Mouse (Mus musculus) heart, adult 2 months (tissue): ENCODE data around the gene Spink4. TPM values are rescaled to one million over a fixed set of nuclear protein-coding genes. Genes with fewer than 3 reads are reported as not detected.
A peak's percentile ranks its signal among the peaks of the same experiment; 100 is the strongest.

Experiments used
- DNase-seq, 2 experiments: peaks; one replicate each; pipeline ENCODE4 v3.0.0; 2021
- H3K27ac ChIP-seq: fragments of 200-600 bp; 2 replicates; pipeline ENCODE4 v1.8.1; 2022
- H3K27me3 ChIP-seq: fragments of 200-500 bp; 2 replicates; pipeline ENCODE4 v1.6.1; 2012; ENCODE audit warnings: mild to moderate bottlenecking, low read length, inconsistent platforms, mixed read lengths; ENCODE audit not compliant: control insufficient read depth, insufficient read depth
- H3K36me3 ChIP-seq: fragments of 200-500 bp; 2 replicates; pipeline ENCODE4 v1.6.1; 2012; ENCODE audit warnings: low read length, inconsistent platforms; ENCODE audit not compliant: control insufficient read depth, insufficient read depth
- H3K4me1 ChIP-seq: fragments of 200-500 bp; 2 replicates; pipeline ENCODE4 v1.6.1; 2011; ENCODE audit warnings: low read length; ENCODE audit not compliant: control insufficient read depth, insufficient read depth
- H3K4me3 ChIP-seq: fragments of 200-600 bp; 2 replicates; pipeline ENCODE4 v1.8.1; 2022
- H3K79me2 ChIP-seq: fragments of 200-500 bp; replicated peaks from 2 replicates; pipeline ENCODE4 v1.6.1; 2012; ENCODE audit warnings: mild to moderate bottlenecking, inconsistent platforms, low read length, moderate library complexity, mixed read lengths; ENCODE audit not compliant: control insufficient read depth, insufficient read depth
- H3K9ac ChIP-seq: fragments of 200-500 bp; 2 replicates; pipeline ENCODE4 v1.6.1; 2012; ENCODE audit warnings: low read depth, mild to moderate bottlenecking, control low read depth, inconsistent platforms, low read length, mixed read lengths
- CTCF ChIP-seq: fragments of 200-600 bp; IDR thresholded peaks from 2 replicates; pipeline ENCODE4 v1.8.1; 2022; ENCODE audit warnings: antibody characterized with exemption, mild to moderate bottlenecking, moderate library complexity
- EP300 ChIP-seq: fragments of 200-500 bp; IDR thresholded peaks from 2 replicates; pipeline ENCODE4 v1.6.1; 2011; ENCODE audit warnings: low read depth, low read length, control low read depth; ENCODE audit not compliant: insufficient read depth
- POLR2A ChIP-seq: fragments of 200-500 bp; IDR thresholded peaks from 2 replicates; pipeline ENCODE4 v1.6.1; 2011; ENCODE audit warnings: mild to moderate bottlenecking, low read depth, low read length, control low read depth; ENCODE audit not compliant: insufficient read depth
- WGBS: fragments of 180-500 bp; shearing (Covaris S2); methylation state at CpG from one replicate; pipeline ENCODE4 v1.1.7; 2018; 5-methylcytosine and 5-hydroxymethylcytosine counted together
- intact Hi-C: fragments of 180-260 bp; cut with DNase I; formaldehyde crosslinking; loops from one replicate; pipeline ENCODE4 v1.15.1; 2025
- long read RNA-seq: library from polyadenylated mRNA; stranded (forward); transcript quantifications from one replicate; pipeline ENCODE4 v2.0.0, GENCODE M21; 2021
- polyA plus RNA-seq: library from polyadenylated mRNA; depleted of rRNA; stranded (reverse); fragments of >200 nt; gene quantifications from 2 replicates; pipeline ENCODE4 v1.2.3, GENCODE M21; 2012; rRNA removed
- total RNA-seq, 2 experiments: library from RNA; stranded (reverse); gene quantifications; 2 replicates each; pipeline ENCODE4 v1.2.3; 2021

Spink4 gene
- total RNA-seq = under 1 TPM in 1 of 2 experiments, not detected in 1; 0.68 TPM
- polyA plus RNA-seq = 1.7 and 3.6 TPM in 2 replicates
- long read RNA-seq, partial matches to known transcripts = 0 of 1 reads
- long read RNA-seq, other reads (novel, unspliced or antisense) = 0 of 1 reads

GRCm38 (mm10) chr4:40919785-40920184 is at the start of gene Spink4:
TSS of gene Spink4 (plus strand) at chr4:40920052.
- peak in 1 of 2 experiments; percentile 41 for DNase-seq
- H3K9ac ChIP-seq = no peak within 1 kb of the TSS
- WGBS = 16% methylated on average over 3 of the region's 3 CpGs

GRCm38 (mm10) chr4:40870206-40870605 is 49.6 kb upstream of the Spink4 start:
- WGBS = 79% methylated on average over 4 of the region's 4 CpGs
- H3K4me3 ChIP-seq = no peak overlapping the region

More at GRCm38 (mm10) chr4:40919785-40920184, at the start of gene Spink4:
- Histone ChIP-seq H3K27me3 (no peaks in the 10 kb centered on the region), H3K36me3 (no peaks in the 10 kb centered on the region), H3K27ac (no peak within 1 kb of the TSS), H3K4me3 (no peak within 1 kb of the TSS), H3K79me2 (no peaks in the 10 kb centered on the region), H3K4me1 (no peaks in the 10 kb centered on the region; the same call in 1 of the 2 replicates)
- intact Hi-C loops = no loop called here
- TF ChIP-seq EP300 = no peak
- no peak for TF ChIP-seq CTCF
- no peak for TF ChIP-seq POLR2A

GRCm38 (mm10) chr4:40872129-40872528 is 47.7 kb upstream of the Spink4 start:
- H3K4me3 ChIP-seq = no peak overlapping the region
- H3K4me1 ChIP-seq = peaks cover 16% of the 10 kb centered on the region
- no peaks in the 10 kb centered on the region for H3K79me2 ChIP-seq
- H3K27ac ChIP-seq = peak overlapping the region; percentile 24; the same call in 1 of the 2 replicates
- WGBS = 75% methylated on average over 3 of the region's 3 CpGs
- no peak overlapping the region for H3K9ac ChIP-seq
- TF ChIP-seq CTCF = no peak
- TF ChIP-seq EP300 = no peak
- TF ChIP-seq POLR2A = no peak
- no peaks in the 10 kb centered on the region for H3K36me3 ChIP-seq
- no peaks in the 10 kb centered on the region for H3K27me3 ChIP-seq
- intact Hi-C loops = no loop called here
- DNase-seq = no peak

More at GRCm38 (mm10) chr4:40870206-40870605, 49.6 kb upstream of the Spink4 start:
- Histone ChIP-seq H3K4me1 (peaks cover 12% of the 10 kb centered on the region), H3K27me3 (no peaks in the 10 kb centered on the region), H3K9ac (no peak overlapping the region), H3K27ac (no peak overlapping the region), H3K36me3 (no peaks in the 10 kb centered on the region), H3K79me2 (no peaks in the 10 kb centered on the region)
- intact Hi-C loops = no loop called here
- no peak for TF ChIP-seq EP300
- no peak for TF ChIP-seq CTCF
- no peak for TF ChIP-seq POLR2A
- DNase-seq = no peak

GRCm38 (mm10) chr4:40873320-40873719 is 46.5 kb upstream of the Spink4 start:
- Histone ChIP-seq H3K79me2 (no peaks in the 10 kb centered on the region), H3K27ac (peak overlapping the region; percentile 69), H3K36me3 (no peaks in the 10 kb centered on the region), H3K9ac (no peak overlapping the region), H3K27me3 (no peaks in the 10 kb centered on the region), H3K4me3 (no peak overlapping the region), H3K4me1 (peaks cover 17% of the 10 kb centered on the region)
- peak; percentile 53 to 68 for DNase-seq
- 0 out of 2 replicates have a peak, but pooled peaks have one; percentile 78 for TF ChIP-seq EP300
- no peak for TF ChIP-seq POLR2A
- 47% methylated on average over 2 of the region's 2 CpGs for WGBS
- intact Hi-C loops = no loop called here

- Histone ChIP-seq H3K4me3 (no peak overlapping the region), H3K36me3 (no peaks in the 10 kb centered on the region), H3K4me1 (peaks cover 16% of the 10 kb centered on the region), H3K9ac (no peak overlapping the region), H3K27ac (peak overlapping the region; percentile 69), H3K79me2 (no peaks in the 10 kb centered on the region), H3K27me3 (no peaks in the 10 kb centered on the region)
- DNase-seq = peak; percentile 38 to 74
- WGBS = 31% methylated on average over 6 of the region's 6 CpGs
- no peak for TF ChIP-seq CTCF
- no peak for TF ChIP-seq EP300
- TF ChIP-seq POLR2A = no peak
- intact Hi-C loops = no loop called here
These were observed 45.7 kb upstream of the Spink4 start for GRCm38 (mm10) chr4:40874151-40874600.

GRCm38 (mm10) chr4:40874794-40875552 is 44.9 kb upstream of the Spink4 start:
- no peak overlapping the region for H3K27ac ChIP-seq
- H3K4me3 ChIP-seq = no peak overlapping the region
- H3K27me3 ChIP-seq = no peaks in the 10 kb centered on the region
- H3K36me3 ChIP-seq = no peaks in the 10 kb centered on the region
- peaks cover 16% of the 10 kb centered on the region for H3K4me1 ChIP-seq
- DNase-seq = no peak
- WGBS = 80% methylated on average over 5 of the region's 5 CpGs
- no peak for TF ChIP-seq EP300
- TF ChIP-seq POLR2A = no peak
- no peak for TF ChIP-seq CTCF
- intact Hi-C loops = no loop called here
- no peaks in the 10 kb centered on the region for H3K79me2 ChIP-seq
- no peak overlapping the region for H3K9ac ChIP-seq
